Mouse (Mus musculus) hindbrain, embryonic 15.5 days (tissue): ENCODE results near the gene Stt3b. TPM values are rescaled to one million over a fixed set of nuclear protein-coding genes. Genes with fewer than 3 reads are reported as not detected.

Source experiments
- ATAC-seq: fragments of 200-750 bp; cut with Nextera tagmentation; 2 replicates; pipeline ENCODE4 v1.8.0; 2017; ENCODE audit warnings: low read depth, moderate number of reproducible peaks, moderate TSS enrichment; ENCODE audit not compliant: low FRiP score
- H3K27ac ChIP-seq: fragments of 300-500 bp; sonication (generic); replicated peaks from 2 replicates; pipeline ENCODE4 v1.5.1; 2015; ENCODE audit warnings: mild to moderate bottlenecking, inconsistent platforms
- H3K27me3 ChIP-seq: fragments of 300-500 bp; sonication (generic); 2 replicates; pipeline ENCODE4 v1.6.1; 2015; ENCODE audit warnings: control low read depth, inconsistent platforms
- H3K36me3 ChIP-seq: fragments of 300-500 bp; sonication (generic); 2 replicates; pipeline ENCODE4 v1.6.1; 2015; ENCODE audit warnings: control low read depth, inconsistent platforms
- H3K4me1 ChIP-seq: fragments of 300-500 bp; sonication (generic); replicated peaks from 2 replicates; pipeline ENCODE4 v1.6.1; 2015; ENCODE audit warnings: control low read depth, inconsistent platforms
- H3K4me2 ChIP-seq: fragments of 300-500 bp; sonication (generic); 2 replicates; pipeline ENCODE4 v1.6.1; 2015; ENCODE audit warnings: moderate library complexity, mild to moderate bottlenecking, inconsistent platforms
- H3K4me3 ChIP-seq: fragments of 300-500 bp; sonication (generic); 2 replicates; pipeline ENCODE4 v1.5.1; 2015; ENCODE audit warnings: mild to moderate bottlenecking, inconsistent platforms
- H3K9ac ChIP-seq: fragments of 300-500 bp; sonication (generic); 2 replicates; pipeline ENCODE4 v1.6.1; 2015; ENCODE audit warnings: inconsistent platforms
- H3K9me3 ChIP-seq: fragments of 300-500 bp; sonication (generic); 2 replicates; pipeline ENCODE4 v1.6.1; 2016; ENCODE audit warnings: control low read depth, inconsistent platforms
- WGBS: fragments of 180-500 bp; shearing (Covaris S2); methylation state at CpG from one replicate; pipeline ENCODE4 v1.1.7; 2015; 5-methylcytosine and 5-hydroxymethylcytosine counted together
- polyA plus RNA-seq: library from polyadenylated mRNA; unstranded; fragments of >200 nt; fragmentation: Nextera tagmentation; extraction: Ambion mirVana; gene quantifications from 2 replicates; pipeline ENCODE4 v1.2.1, GENCODE M21; 2015

The Stt3b gene
- polyA plus RNA-seq, 1 experiment from 2014 or later, result 101 TPM

DNA sequence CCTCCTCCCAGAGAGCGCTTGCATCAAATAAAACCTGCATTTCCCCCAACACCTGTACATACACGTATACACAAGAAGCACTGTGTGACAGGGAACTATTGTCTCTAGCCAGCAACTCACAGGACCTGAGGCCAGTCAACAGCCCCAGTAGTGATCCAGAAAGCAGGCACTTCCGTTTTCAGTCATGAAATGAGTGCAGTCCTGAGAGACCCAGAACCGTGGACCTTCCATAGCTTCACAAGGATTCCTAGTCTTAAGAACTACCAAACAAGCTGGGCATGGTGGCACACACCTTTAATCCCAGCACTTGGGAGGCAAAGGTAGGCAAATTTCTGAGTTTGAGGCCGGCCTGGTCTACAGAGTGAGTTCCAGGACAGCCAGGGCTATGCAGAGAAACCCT lies 3.6 kb upstream of the Stt3b start:
- no peak for ATAC-seq
- no peak overlapping the region for H3K27ac ChIP-seq
- H3K4me3 ChIP-seq, result no peak overlapping the region
- H3K36me3 ChIP-seq, result no peaks in the 10 kb centered on the region
- no peak overlapping the region for H3K9ac ChIP-seq
- H3K4me2 ChIP-seq, result no peak overlapping the region
- no peaks in the 10 kb centered on the region for H3K9me3 ChIP-seq
- H3K27me3 ChIP-seq, result no peaks in the 10 kb centered on the region
- peaks cover 4% of the 10 kb centered on the region for H3K4me1 ChIP-seq
- WGBS, result 93% methylated on average over 5 of the region's 5 CpGs

DNA sequence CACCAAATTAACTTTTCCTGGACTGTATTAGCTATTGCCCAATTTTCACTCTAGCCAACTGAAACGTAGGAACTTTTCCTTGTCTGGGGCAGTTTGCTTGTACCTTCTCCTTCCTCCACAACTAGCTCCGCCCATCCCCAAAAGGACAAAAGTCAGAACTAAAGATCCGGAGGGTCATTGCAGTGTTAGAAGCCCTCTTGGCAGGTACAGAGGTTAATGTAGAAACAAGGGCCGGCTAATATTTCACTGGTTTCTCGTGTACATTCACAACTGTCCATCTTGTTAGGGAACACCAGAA lies 951 bp upstream of the Stt3b start:
- Histone ChIP-seq H3K36me3 (no peaks in the 10 kb centered on the region), H3K4me3 (peak overlapping the region; percentile 93), H3K9me3 (no peaks in the 10 kb centered on the region), H3K27me3 (no peaks in the 10 kb centered on the region), H3K4me1 (peaks cover 24% of the 10 kb centered on the region), H3K9ac (peak overlapping the region; percentile 88; the same call in 1 of the 2 replicates), H3K27ac (peak overlapping the region; percentile 100), H3K4me2 (peak overlapping the region; percentile 57)
- WGBS, result 10% methylated on average over 5 of the region's 5 CpGs
- ATAC-seq, result no peak

DNA sequence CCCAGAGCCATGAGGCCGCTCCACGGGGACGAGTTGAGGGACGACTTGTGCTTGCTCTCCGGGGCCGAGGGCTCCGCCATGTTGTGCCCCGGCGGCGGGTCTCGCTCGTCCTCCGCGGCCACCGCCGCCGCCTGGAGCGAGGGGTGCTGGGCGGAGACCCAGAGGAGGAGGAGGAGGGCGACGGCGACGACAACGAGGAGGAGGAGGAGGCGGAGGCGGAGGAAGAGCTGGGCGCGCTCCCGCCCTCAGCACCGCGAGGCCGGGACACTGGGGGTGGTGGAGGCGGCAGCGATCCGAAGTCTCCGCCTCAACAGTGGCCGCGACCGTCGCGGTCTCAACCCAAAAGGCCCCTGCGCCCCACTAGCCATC lies 260 bp downstream of the Stt3b start:
- Histone ChIP-seq H3K36me3 (no peaks in the 10 kb centered on the region), H3K9me3 (no peaks in the 10 kb centered on the region), H3K27me3 (no peaks in the 10 kb centered on the region), H3K9ac (peak overlapping the region; percentile 95), H3K27ac (peak overlapping the region; percentile 100), H3K4me2 (peak overlapping the region; percentile 57), H3K4me1 (peaks cover 34% of the 10 kb centered on the region), H3K4me3 (peak overlapping the region; percentile 93)
- no peak; the same call in 1 of the 2 replicates for ATAC-seq
- WGBS, result under 1% methylated on average over 40 of the region's 42 CpGs

DNA sequence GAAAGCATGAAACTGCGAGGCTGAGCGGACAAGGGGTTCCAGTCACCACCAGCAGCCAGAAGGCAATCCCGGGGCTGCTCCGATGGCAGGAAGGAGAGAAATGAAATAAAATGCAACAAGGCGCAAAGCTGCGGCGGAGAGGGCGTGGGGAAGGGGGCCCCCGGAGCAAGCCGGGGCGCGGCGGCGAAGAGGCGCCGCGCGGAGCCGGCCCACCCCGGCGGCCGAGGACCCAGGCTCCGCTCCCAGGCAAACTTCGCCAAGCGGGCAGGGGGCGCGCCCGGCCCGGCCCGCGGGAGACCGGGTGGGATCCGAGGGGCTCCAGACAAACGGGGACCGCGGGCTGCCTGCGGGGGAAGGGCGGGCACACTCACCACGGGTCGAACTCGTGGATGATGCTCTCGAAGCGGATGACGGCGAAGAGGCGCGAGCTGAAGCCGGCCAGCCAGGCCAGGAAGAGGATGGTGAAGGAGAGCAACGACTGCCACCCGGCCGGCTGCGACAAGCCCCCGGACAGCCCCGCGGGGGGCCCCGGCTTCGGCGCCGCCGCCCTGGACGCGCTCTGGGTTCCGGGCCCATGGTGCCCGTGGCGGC lies 745 bp downstream of the Stt3b start:
- Histone ChIP-seq H3K4me3 (peak overlapping the region; percentile 93), H3K36me3 (no peaks in the 10 kb centered on the region), H3K9ac (peak overlapping the region; percentile 95), H3K9me3 (no peaks in the 10 kb centered on the region), H3K4me1 (peaks cover 38% of the 10 kb centered on the region), H3K27ac (peak overlapping the region; percentile 100), H3K27me3 (no peaks in the 10 kb centered on the region), H3K4me2 (peak overlapping the region; percentile 57)
- ATAC-seq, result peak; percentile 4
- whole genome bisulfite sequencing, result under 1% methylated on average over 56 of the region's 65 CpGs

DNA sequence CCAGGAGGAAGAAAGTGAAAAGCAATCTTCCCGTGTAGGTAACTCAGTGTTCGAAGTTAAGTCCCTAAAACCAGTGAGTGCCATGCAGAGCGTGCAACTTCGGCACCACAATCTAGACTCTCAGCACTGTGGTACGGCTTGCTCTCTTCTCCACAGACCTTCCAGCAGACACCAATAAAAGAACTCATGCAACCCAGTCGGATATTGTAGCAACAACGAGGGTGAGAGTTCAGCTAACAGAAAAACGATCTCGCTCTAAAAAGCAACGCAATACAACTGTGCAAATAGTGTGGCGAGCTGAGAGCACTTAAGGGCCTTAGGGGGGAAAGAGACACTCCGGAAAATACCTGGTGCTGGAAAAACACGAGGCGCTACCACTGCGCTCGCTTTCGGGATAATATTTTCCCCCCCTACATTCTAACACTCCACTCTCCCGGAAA lies 1.3 kb downstream of the Stt3b start:
- Histone ChIP-seq H3K9ac (peak overlapping the region; percentile 95), H3K36me3 (no peaks in the 10 kb centered on the region), H3K4me1 (peaks cover 39% of the 10 kb centered on the region), H3K4me3 (peak overlapping the region; percentile 93), H3K27ac (peak overlapping the region; percentile 100), H3K27me3 (no peaks in the 10 kb centered on the region), H3K9me3 (no peaks in the 10 kb centered on the region), H3K4me2 (peak overlapping the region; percentile 57)
- 0% methylated on average over 18 of the region's 18 CpGs for WGBS
- no peak for ATAC-seq

DNA sequence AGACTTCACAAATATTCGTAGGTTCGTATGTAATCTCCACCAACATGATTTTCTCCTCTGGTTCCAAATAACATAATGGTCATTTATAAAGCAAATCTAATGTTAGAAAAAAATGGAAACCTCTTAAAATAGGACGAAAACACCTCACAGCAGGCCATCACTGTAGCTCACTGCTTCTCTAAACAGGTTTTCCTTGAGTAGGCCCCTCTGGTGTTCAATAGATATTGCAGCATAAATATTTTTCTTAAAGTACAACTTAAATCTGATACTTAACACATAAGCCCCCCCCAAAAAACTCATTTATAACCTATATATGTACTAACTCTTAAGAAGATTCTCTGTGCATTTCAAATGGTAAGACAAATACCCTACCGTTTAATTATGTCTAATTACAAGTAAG lies 1.8 kb downstream of the Stt3b start:
- no peaks in the 10 kb centered on the region for H3K27me3 ChIP-seq
- no peak for ATAC-seq
- H3K36me3 ChIP-seq, result no peaks in the 10 kb centered on the region
- 14% methylated on average over 4 of the region's 4 CpGs for WGBS
- H3K4me3 ChIP-seq, result peak overlapping the region; percentile 93
- no peaks in the 10 kb centered on the region for H3K9me3 ChIP-seq
- H3K4me1 ChIP-seq, result peaks cover 44% of the 10 kb centered on the region
- H3K9ac ChIP-seq, result peak overlapping the region; percentile 95
- no peak overlapping the region for H3K27ac ChIP-seq
- peak overlapping the region; percentile 57 for H3K4me2 ChIP-seq

DNA sequence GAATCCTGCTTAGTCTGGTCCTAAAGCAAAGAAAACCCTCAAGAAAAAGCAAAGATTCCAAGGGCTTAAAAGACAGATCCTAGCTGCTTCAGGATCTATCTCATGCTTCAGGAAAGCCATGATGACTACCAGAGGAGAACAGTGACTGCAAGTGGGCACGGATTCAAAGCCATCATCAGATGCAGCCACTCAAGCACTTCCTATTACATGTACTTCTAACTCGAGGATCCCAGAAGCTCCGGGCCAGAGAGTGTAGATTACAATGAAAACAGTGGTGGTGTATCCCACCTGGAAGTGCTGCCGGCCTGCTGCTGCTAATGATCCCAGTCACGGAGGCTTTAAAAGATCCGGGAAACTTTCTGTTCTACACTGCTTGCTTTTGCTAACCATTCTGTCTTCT lies 4.0 kb downstream of the Stt3b start:
- no peak overlapping the region for H3K27ac ChIP-seq
- H3K9ac ChIP-seq, result peak overlapping the region; percentile 0; the same call in 1 of the 2 replicates
- no peaks in the 10 kb centered on the region for H3K27me3 ChIP-seq
- no peak for ATAC-seq
- peaks cover 57% of the 10 kb centered on the region for H3K4me1 ChIP-seq
- H3K4me3 ChIP-seq, result peak overlapping the region; percentile 93
- no peaks in the 10 kb centered on the region for H3K9me3 ChIP-seq
- H3K36me3 ChIP-seq, result no peaks in the 10 kb centered on the region
- WGBS, result 37% methylated on average over 6 of the region's 6 CpGs
- H3K4me2 ChIP-seq, result peak overlapping the region; percentile 57

DNA sequence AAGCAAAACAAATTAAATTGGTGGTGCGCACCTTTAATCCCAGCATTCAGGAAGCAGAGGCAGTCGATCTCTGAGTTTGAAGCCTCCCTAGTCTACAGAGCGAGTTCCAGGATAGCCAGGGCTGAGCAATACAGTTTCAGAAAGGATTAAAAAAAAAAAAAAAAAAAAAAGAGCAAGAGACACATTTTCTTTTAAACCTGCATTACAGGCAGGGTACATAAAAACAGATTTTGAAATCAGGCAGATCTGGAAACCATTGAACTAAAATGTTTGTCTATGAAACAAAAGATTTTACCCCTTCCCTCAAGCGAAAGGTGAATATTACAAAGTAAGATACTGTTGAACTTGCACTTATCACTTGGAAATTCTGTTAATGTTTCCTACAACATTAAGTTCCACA lies 6.1 kb downstream of the Stt3b start:
- Histone ChIP-seq H3K4me1 (peaks cover 59% of the 10 kb centered on the region), H3K36me3 (no peaks in the 10 kb centered on the region), H3K9ac (no peak overlapping the region), H3K27me3 (no peaks in the 10 kb centered on the region), H3K4me3 (no peak overlapping the region), H3K4me2 (no peak overlapping the region), H3K27ac (no peak overlapping the region), H3K9me3 (no peaks in the 10 kb centered on the region)
- 80% methylated on average over 4 of the region's 4 CpGs for WGBS
- no peak for ATAC-seq

DNA sequence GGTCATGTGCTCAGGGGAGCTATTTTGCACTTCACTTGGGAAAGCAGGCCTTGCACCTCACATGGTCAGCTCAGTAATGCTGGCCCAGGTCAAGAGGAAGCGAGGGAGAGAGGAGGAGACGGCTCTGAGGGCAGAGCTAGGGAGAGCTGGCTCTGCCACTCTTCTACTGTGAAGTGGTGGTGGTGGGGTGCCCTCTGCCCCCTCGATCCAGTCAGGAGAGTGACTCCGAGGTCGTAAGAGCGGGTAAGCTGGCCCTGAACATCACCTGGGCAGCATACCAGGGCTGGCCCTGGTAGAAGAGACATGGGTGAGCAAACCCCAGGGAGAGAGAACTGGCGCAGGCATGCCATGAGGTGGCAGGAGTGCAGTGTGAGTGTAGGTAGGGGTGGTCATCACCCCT lies 8.6 kb downstream of the Stt3b start:
- Histone ChIP-seq H3K27ac (no peak overlapping the region), H3K27me3 (no peaks in the 10 kb centered on the region), H3K9me3 (no peaks in the 10 kb centered on the region), H3K4me2 (no peak overlapping the region), H3K36me3 (no peaks in the 10 kb centered on the region), H3K9ac (no peak overlapping the region), H3K4me1 (peaks cover 49% of the 10 kb centered on the region), H3K4me3 (no peak overlapping the region)
- 87% methylated on average over 7 of the region's 7 CpGs for WGBS
- no peak; the same call in 1 of the 2 replicates for ATAC-seq

DNA sequence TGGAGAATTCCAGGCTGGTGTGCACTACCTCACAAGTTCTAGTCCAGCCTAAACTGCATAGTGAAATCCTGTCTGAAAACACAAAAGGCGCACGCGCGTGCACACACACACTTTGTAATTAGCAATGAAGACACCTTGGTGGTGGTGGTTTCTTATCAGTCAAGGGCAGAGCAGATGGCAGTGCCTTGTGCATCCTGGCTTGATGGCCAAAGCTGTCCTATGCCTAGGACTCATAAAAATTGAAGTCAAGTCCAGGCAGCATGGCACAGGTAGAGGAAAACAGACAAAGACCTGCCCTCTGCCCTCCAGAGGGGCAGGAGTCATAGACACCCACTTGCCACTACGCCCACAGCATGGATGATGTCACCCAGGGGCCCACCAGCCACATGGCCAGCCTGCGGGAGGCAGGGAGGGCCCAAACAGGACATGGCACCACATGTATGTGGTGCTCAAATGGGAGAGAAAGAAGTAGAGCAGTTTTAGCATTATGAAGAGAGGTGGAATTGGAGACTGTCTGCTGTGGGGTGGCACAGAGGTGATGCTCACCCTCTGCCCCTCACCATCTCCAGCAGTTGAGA lies 9.1 kb downstream of the Stt3b start:
- H3K27ac ChIP-seq, result no peak overlapping the region
- H3K9me3 ChIP-seq, result no peaks in the 10 kb centered on the region
- peak; percentile 8; the same call in 1 of the 2 replicates for ATAC-seq
- no peak overlapping the region for H3K4me2 ChIP-seq
- H3K4me1 ChIP-seq, result peaks cover 45% of the 10 kb centered on the region
- H3K27me3 ChIP-seq, result no peaks in the 10 kb centered on the region
- H3K4me3 ChIP-seq, result no peak overlapping the region
- 98% methylated on average over 6 of the region's 6 CpGs for WGBS
- no peaks in the 10 kb centered on the region for H3K36me3 ChIP-seq
- H3K9ac ChIP-seq, result no peak overlapping the region

DNA sequence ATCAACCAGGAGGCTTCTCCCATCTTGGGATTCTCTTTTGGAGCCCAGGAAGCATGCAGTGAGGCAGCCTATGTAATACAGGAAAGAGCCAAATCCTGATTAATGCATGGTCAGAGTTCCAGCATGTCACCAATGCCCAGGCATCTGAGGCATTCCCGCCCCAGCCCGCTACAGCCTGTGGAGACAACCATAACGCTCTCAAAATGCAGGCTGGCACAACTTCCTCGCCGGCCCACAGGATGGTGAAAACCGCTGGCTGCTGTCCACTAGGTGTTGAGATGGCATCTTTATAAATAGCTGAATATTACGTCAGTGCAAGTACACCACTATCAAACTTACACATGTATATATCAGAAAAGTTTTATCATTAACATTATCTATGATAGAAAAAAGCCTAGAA lies 13.5 kb downstream of the Stt3b start:
- no peak overlapping the region for H3K4me2 ChIP-seq
- H3K4me3 ChIP-seq, result no peak overlapping the region
- no peaks in the 10 kb centered on the region for H3K36me3 ChIP-seq
- no peak overlapping the region for H3K27ac ChIP-seq
- H3K27me3 ChIP-seq, result no peaks in the 10 kb centered on the region
- WGBS, result 64% methylated on average over 7 of the region's 7 CpGs
- H3K9me3 ChIP-seq, result no peaks in the 10 kb centered on the region
- no peak overlapping the region for H3K9ac ChIP-seq
- H3K4me1 ChIP-seq, result peaks cover 25% of the 10 kb centered on the region
- ATAC-seq, result no peak

DNA sequence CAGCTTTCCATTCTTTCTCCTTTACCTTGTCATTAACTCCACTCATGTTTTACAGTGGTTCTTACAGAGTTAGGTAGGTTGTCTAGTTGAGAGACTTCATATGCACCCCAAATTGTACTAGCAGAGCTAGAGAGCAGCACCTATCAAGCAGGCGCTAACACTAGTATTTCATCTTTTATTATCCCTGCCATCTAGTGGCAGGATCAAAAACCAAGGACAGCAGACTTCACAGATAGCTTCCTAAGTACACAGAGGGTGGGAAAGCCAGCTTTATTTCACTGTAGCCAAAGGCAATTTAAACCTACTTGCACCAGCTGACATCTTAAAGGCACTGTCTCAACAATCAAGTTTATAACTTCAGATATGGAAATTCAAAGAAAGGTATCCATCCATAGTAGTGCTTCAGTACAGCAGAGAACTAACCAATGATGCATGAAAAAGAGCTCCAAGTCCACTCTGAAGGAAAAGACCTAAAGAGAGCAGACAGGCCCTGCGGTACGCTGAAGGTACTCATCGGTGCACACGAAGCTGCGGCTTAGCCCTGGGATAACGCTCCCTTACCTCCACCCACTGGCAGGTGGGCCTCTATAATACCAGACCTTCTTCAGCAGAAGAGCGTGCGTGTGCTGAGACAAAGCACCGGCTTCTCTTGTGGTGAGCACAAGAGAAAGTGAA lies 16.2 kb downstream of the Stt3b start:
- no peak overlapping the region for H3K27ac ChIP-seq
- WGBS, result 87% methylated on average over 10 of the region's 10 CpGs
- ATAC-seq, result no peak
- H3K4me3 ChIP-seq, result no peak overlapping the region
- no peak overlapping the region for H3K9ac ChIP-seq
- H3K27me3 ChIP-seq, result no peaks in the 10 kb centered on the region
- peaks cover 19% of the 10 kb centered on the region for H3K4me1 ChIP-seq
- no peaks in the 10 kb centered on the region for H3K9me3 ChIP-seq
- H3K36me3 ChIP-seq, result no peaks in the 10 kb centered on the region
- no peak overlapping the region for H3K4me2 ChIP-seq
